Mouse (Mus musculus): ENCODE data around the gene Hbs1l.

The Hbs1l gene

GRCm38 (mm10) chr10:21304672-21305632, 9.2 kb downstream of the Hbs1l start:
- no peak for DNase-seq (ENCODE audit: low spot score)

- no peak for DNase-seq (ENCODE audit: low spot score)
Observed at GRCm38 (mm10) chr10:21313732-21314131, 18.0 kb downstream of the Hbs1l start.

- DNase-seq (ENCODE audit: low spot score) = no peak
Observed at GRCm38 (mm10) chr10:21316123-21316522, 20.3 kb downstream of the Hbs1l start.

DNA sequence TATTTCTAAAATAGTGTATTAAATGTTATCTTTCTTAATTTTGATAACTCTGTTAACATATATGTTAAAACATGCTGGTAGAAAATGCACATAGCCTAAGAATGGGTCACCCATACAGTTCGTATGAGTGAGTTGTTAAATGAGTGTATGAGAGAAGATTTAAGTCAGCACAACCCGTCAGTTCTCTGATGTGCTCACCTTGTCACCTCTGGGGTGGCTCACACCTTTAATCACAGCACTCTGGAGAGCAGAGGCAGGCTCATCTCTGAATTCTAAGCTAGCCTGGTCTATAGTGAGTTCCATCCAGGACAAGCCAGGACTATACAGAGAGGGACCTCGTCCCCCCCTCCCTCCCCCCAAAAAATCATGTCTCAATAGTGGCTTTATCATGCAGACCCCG, 22.5 kb downstream of the Hbs1l start:
- no peak for DNase-seq (ENCODE audit: low spot score)

DNA sequence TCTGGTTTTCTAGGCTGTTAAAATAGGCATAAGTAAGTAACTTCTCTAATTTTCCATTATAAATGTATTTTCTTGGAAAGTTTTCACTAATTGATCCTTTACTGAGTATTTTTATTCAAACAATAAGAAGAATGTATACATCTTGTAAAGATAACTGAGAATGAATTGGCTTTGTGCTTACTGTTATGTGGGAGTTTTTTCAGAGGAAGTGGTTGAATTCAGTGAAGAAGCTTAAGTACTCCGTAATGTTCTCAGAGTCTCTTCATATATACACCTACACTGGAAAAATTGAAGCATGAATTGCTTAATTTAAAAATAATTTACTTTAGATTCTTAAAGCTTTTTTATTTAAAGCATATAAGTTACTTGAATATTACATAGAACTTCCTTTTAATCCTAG, 23.2 kb downstream of the Hbs1l start:
- no peak for DNase-seq (ENCODE audit: low spot score)

- DNase-seq (ENCODE audit: low spot score) = no peak
Observed at GRCm38 (mm10) chr10:21320601-21321000, 24.8 kb downstream of the Hbs1l start.

DNA sequence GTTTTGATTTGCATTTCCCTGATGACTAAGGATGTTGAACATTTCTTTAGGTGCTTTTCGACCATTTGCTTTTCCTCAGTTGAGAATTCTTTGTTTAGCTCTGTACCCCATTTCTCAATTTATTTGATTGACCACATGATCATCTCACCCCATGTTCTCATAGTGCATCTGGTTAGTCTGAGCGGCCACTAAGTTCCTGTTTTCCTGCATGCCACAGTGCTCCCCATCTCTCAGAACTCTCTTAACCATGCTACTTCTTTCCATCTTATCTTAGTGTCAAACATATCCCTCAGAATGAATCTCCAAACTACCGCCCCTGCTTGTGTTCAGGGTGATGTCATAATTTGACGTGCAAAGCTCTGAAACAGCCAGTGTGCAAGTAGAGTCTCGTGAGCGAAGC, 30.6 kb downstream of the Hbs1l start:
- no peak for DNase-seq (ENCODE audit: low spot score)

GRCm38 (mm10) chr10:21327605-21328135, 31.9 kb downstream of the Hbs1l start:
- no peak for DNase-seq (ENCODE audit: low spot score)

GRCm38 (mm10) chr10:21334349-21335105, 38.7 kb downstream of the Hbs1l start:
- no peak for DNase-seq (ENCODE audit: low spot score)

DNA sequence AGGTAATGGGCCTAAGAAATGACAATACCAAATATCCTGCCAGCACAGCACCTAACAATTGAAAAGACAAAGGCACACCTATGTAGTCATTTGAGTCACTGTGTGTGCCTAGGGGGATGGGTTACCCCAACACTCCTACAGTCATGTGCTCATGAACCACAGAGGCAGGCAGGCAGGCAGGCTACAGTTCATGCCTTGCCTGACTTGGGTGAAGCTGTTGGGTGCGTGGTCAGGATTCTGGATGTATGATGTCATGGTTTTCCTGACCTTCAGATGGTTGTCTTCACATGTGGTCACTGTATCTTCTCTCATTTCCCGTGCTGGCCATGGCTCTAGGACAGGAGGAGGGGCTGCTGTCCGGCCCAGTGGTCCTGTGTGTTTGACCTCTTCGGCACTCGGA, 39.8 kb downstream of the Hbs1l start:
- no peak for DNase-seq (ENCODE audit: low spot score)

DNA sequence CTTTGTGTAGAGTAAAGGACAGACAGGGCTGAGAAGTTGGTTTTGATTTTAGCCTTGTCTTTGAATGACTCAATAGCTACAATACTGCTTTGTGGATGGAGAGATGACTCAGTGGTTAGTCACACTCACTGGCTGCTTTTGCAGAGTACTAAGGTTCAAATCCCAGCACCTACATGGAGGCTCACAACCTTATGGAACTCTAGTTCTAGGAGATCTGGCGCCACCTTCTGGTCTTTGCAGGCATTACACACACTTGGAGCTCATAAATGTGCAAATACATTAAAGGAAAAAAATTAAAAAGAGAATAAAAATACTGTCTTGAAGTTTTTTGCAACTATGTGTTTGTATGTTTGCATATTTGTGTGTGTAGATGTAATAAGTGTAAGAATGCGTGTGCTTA, 41.4 kb downstream of the Hbs1l start:
- no peak for DNase-seq (ENCODE audit: low spot score)

DNA sequence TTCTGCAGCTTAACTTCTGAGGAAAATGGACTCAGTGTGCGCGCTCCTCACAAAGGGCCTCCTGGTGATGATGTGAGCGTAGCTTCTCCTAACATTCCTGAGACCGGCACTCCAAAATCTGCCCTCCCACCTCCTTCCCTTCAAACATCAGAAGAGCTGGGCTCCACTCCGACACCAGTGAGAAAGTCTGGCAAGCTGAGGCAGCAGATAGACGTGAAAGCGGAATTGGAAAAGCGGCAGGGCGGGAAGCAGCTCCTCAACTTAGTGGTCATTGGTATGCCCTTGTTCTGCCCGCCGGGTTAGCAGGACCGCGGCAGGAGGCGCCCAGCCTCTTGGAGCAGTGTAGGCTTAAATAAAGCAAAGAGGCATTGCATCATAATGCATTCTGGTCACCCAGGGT, 45.9 kb downstream of the Hbs1l start:
- DNase-seq (ENCODE audit: low spot score) = no peak

- no peak for DNase-seq (ENCODE audit: low spot score)
Observed at GRCm38 (mm10) chr10:21342331-21343005, 46.7 kb downstream of the Hbs1l start.

DNA sequence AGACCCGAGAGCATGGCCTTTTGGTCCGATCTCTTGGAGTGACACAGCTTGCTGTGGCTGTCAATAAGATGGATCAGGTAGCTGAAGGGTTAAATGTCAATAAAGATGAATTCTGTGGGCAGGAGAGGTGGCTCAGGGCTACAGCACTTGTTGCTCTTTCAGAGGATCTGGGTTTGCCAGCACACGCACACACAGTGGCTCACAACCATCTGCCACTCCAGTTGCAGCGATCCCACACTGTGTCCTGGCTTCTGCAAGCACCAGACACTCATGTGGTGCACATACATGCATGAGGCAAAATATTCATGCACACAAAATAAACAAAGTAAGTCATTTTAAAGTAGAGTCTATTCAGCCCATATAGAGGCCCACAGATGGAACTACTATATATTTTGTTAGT, 51.6 kb downstream of the Hbs1l start:
- no peak for DNase-seq (ENCODE audit: low spot score)

- no peak for DNase-seq (ENCODE audit: low spot score)
Observed at GRCm38 (mm10) chr10:21349449-21349848, 53.7 kb downstream of the Hbs1l start.

GRCm38 (mm10) chr10:21349946-21350345, 54.2 kb downstream of the Hbs1l start:
- DNase-seq (ENCODE audit: low spot score) = no peak

DNA sequence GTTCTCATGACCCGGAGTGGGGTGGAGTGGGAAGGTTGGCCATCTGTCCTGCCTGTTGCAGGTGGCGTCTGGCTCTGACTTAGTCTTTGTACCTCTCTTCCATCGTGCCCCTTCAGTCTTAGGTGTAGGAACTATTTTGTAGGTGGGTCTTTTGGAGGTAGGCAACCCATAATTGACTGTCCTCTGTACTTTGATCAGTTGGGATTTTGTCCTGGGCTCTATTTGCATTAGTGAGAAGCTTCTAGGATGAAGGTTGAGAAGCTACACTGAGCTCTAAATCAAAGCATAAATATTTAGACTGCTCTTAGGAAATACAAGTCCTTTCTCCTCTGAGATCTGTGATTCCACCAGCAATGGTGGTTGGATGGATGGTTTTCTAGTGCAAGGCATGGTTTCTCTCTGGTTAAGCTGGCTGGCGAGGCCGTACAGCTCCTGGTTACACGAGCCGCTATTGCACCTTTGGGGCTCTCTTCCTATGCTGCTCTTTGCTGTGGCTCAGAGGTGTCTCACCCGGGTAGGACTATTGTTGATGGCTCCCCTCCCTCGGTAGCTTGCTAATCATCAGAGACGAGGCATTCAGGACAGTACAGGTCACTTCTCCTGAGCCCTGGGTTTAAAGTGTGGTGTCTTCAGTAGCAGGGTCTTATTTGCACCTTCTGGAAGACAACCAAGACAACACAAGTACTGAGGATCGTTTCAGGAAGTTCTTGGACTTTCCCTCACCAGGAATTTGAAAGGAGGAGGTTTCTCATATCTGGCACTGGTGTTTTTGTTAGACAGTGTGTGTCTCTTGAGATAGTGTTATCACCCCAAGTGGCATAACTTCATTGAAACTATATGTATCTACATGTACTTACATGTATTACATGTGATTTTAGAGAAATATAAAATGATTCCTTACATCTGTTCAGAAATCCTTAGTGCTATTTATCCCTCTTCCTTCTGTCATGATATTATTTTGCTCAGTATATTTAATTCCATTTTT, 55.0 kb downstream of the Hbs1l start:
- DNase-seq (ENCODE audit: low spot score) = no peak

DNA sequence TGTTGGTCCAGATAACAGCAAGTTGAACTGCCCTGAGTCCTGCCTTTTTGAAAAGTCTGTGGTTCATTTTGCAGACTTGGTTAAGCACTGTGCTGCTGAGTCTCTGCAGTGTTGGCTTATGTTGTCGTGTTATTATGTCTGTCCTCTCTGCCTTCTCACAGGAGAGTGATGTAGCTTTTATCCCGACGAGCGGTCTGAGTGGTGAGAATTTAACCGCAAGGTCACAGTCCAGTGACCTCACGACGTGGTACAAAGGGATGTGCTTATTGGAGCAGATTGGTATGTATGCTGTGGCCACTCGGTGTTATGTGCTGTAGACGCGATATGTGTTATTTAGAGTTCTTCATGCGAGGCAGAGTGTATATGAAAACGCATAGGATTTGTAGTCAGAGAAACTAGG, 56.0 kb downstream of the Hbs1l start:
- DNase-seq (ENCODE audit: low spot score) = no peak

DNA sequence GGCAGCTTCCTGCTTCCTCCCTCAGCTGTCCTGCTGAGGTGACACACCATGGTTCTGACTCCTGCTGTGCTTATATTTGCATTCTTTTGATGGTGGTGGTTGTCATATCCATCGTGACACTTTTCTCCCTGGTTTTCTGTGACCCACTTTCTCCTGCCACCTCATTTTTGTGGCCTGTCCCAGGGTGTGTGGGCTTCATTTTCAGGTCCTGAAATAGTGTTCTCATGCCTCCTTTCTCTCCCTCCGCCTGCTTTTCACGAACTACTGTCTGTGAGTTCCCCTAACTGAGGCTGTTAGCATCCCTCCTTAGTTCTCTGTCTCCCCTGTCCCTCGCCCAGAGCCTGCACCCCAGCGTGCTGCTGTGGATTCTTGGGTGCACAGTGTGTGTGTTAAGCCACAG, 58.1 kb downstream of the Hbs1l start:
- DNase-seq (ENCODE audit: low spot score) = no peak

- DNase-seq (ENCODE audit: low spot score) = no peak
Observed at GRCm38 (mm10) chr10:21354506-21354905, 58.7 kb downstream of the Hbs1l start.

DNA sequence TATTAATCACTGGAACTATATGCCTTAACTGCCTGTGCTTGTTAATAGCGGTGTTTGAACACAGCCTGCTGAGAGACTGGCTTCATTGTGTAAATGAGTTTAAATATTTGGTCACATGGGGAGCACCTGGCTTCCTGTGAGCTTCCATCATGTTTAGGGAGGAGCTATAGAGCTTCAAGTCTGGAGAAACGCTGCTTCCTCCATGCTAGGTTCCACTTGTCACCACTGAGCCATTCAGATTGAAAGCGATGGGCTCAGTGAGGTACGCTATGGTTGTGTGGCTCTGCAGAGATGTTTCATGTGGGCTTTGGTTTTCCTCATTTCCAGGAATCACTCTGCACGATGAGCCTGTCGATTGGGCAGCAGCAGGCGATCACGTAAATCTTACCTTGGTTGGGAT, 62.2 kb downstream of the Hbs1l start:
- no peak for DNase-seq (ENCODE audit: low spot score)

All from urinary bladder, postnatal 10 days (tissue).